Mouse (Mus musculus) lung, adult 2 months (tissue): ENCODE data around the gene Sept1.

ENCODE experiments used
- CTCF ChIP-seq: fragments of 200-500 bp; IDR thresholded peaks from 2 replicates; pipeline ENCODE4 v1.5.1; 2011; ENCODE audit warnings: mild to moderate bottlenecking, low read length, control low read depth; ENCODE audit not compliant: insufficient read depth
- POLR2A ChIP-seq: fragments of 200-500 bp; IDR thresholded peaks from 2 replicates; pipeline ENCODE4 v1.6.1; 2011; ENCODE audit warnings: low read depth, mild to moderate bottlenecking, control low read depth, low read length, borderline replicate concordance; ENCODE audit errors: extremely low read depth

DNA sequence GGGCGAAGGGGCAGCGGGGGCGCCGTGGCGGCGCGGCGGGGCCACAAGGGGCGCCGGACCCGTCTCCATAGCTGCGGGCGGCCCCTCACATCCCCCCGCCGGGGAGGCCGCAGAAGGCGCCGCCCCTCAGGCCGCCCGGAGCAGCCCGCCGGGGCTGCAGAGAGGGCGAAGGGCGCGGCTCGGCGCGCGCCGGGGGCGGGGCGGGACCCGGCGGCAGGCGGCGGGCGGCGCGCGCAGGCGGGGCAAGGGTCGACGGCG is 24.7 kb downstream of the Sept1 start, which contains the start of gene Tbc1d10b:
- TF ChIP-seq POLR2A, result no peak
- TF ChIP-seq CTCF, result no peak
